Mouse (Mus musculus): Measurements from ENCODE around the gene Maco1. TPM values are rescaled to one million over a fixed set of nuclear protein-coding genes. Genes with fewer than 3 reads are reported as not detected.
A peak's percentile ranks its signal among the peaks of the same experiment; 100 is the strongest.

Maco1 gene
- 31.4 and 33.0 TPM in 2 replicates for total RNA-seq (2015)
- 34.2 and 38.5 TPM in 2 replicates for total RNA-seq (2017)

GRCm38 (mm10) chr4:134853259-134853636, at the start of gene Maco1:
Maco1 (minus strand) TSS chr4:134853345.
- ATAC-seq (replicated peaks; ENCODE audit: poor library complexity) = peak; percentile 84

DNA sequence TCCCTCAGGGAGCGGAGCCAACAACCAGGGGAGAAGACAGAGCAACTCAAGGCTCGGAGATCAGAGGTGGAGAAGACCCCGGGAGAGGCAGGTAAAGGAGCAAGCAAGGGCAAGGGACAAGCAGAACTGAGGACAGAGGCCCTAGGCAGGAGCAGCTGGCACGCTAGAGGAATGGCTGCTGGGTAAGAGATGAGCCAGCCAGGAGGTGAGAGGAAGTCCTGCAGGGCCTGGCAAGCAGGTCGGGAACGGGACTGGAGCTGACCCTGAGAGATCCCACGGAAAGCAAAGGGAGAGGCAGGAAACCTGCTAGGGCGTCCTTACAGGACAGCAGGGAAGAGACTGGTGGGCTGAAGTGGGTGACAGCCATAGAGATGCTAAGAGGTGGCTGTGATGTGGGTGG, 48.0 kb upstream of the Maco1 start:
- no peak for ATAC-seq (replicated peaks; ENCODE audit: poor library complexity)

DNA sequence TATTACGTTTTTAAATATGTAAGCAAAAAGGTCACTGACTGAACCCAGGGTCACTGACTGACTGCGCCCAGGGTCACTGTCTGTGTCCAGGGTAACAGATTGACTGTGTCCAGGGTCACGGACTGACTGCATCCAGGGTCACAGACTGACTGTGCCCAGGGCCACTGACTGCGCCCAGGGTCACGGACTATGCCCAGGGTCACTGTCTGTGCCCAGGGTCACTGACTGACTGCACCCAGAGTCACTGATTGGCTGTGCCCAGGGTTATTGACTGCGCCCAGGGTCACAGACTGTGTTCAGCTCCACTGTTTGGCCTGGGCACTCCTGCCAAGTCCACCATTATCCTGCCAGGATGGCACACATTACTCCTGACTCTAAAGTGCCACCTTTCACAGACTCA, 44.1 kb upstream of the Maco1 start:
- no peak for ATAC-seq (replicated peaks; ENCODE audit: poor library complexity)

DNA sequence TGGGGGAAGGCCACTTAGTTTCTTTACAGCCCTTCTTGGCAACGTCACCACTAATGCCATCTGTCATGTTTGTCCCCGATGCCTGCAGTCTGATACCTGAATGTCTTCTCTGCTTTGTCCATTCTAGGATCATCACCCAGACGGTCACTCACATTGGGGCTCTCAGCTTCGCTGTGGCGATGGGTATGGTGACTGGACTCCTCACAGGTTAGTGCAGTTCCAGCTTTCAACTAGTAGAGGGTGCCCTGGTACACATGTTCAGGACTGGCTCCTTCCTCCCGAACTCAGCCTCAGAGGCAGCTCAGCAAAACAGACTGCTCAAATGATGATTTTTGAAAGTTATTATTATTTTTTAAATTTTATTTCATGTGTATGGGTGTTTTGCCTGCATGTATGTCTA, 39.0 kb upstream of the Maco1 start:
- ATAC-seq (replicated peaks; ENCODE audit: poor library complexity) = 0 out of 2 replicates have a peak, but pooled peaks have one; percentile 34

DNA sequence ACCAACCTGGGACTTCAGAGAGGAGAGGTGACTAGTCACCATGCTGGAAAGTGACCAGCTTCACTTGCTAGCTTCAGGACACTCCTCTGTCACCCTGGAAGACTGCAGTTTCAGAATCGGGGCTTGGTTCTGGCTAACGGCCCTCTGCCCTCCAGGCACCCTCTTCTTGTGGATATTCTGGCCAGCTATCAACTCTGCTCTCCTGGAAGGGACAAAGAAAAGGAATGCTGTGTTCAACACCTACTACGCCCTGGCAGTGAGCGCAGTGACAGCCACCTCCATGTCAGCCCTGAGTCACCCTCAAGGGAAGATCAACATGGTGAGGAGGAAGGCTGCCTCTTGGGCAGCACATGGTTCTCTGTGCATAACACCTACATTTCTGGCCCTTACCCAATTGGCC, 31.2 kb upstream of the Maco1 start:
- no peak for ATAC-seq (replicated peaks; ENCODE audit: poor library complexity)

DNA sequence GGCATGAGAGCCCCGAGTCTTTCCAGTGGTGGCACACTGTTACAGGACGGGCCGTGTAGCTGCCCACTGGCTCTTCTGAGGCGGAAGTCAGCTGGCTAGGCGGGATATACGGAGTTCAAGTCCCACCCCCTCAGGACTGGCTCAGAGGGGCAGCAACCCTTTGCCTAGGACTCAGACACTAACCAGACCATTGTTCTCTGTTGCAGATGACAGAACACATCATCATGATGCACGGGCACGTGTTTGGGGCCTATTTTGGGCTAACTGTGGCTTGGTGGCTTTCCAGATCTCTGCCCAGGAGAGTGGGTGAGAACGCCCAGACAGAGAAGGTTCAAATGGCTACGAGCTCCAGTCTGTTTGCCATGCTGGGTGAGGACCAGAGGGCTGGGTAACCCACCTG, 30.7 kb upstream of the Maco1 start:
- no peak for ATAC-seq (replicated peaks; ENCODE audit: poor library complexity)

DNA sequence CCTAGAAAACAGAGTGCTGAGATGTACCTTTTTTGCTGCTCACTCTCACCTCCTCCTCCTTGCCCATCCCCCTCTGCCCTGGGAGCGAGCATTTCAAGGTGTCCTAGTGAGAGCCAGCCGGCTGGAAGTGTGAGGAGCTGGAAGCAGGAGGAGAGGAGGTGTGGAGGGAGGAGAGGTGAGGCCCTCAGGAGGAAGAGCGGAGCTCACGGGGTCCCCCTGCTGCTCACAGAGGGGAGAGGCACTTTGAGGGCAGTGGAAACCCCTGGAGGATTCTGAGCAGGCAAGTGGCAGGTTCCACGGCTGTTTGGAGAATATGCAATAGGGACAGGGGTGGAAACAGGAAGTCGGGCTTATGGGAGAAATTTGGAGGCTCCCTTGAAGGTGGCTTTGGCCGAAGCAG, 30.1 kb upstream of the Maco1 start:
- ATAC-seq (replicated peaks; ENCODE audit: poor library complexity) = peak; percentile 88

DNA sequence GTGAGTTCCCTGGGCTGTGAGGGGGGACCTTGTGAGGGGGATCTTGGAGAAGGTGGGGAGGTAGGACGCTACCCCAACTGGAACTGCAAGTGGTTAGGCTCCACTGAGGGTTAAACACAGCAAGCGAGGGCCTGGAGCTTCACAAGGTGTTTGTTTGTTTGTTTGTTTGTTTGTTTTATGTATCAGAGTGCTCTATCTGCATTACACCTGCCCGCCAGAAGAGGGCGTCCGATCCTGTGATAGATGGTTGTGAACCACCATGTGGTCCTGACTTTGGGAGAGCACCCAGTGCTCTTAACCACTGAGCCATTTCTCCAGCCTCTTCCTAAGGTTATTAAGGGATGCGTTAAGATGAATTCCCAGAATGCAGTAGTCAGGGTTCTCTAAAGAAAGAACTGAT, 26.9 kb upstream of the Maco1 start:
- ATAC-seq (replicated peaks; ENCODE audit: poor library complexity) = peak; percentile 45; the same call in 1 of the 2 replicates

- ATAC-seq (replicated peaks; ENCODE audit: poor library complexity) = peak; percentile 78
These were observed 26.4 kb upstream of the Maco1 start for GRCm38 (mm10) chr4:134879410-134879981.

GRCm38 (mm10) chr4:134876171-134876570, 23.0 kb upstream of the Maco1 start:
- no peak for ATAC-seq (replicated peaks; ENCODE audit: poor library complexity)

DNA sequence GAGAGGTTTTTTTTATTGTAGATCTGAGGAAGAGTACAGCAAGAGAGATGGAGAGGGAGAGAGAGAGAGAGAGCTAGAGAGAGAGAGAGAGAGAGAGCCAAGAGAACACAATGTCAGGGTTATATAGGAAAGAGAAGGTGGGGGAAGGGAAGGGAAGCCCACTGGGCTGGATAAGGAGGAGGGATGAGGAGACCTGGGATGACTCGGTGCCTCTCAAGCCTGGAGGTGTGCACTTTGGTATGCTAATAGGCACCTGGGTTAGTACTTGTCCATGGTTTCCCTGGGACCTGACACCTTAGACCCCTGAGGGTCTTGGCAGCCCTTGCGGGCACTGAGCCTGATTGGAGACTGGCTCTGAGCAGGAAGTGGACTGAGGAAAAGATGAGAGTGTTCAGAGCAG, 18.8 kb upstream of the Maco1 start:
- no peak for ATAC-seq (replicated peaks; ENCODE audit: poor library complexity)

GRCm38 (mm10) chr4:134871477-134871876, 18.3 kb upstream of the Maco1 start:
- no peak for ATAC-seq (replicated peaks; ENCODE audit: poor library complexity)

GRCm38 (mm10) chr4:134869815-134870375, 16.8 kb upstream of the Maco1 start:
- ATAC-seq (replicated peaks; ENCODE audit: poor library complexity) = 0 out of 2 replicates have a peak, but pooled peaks have one; percentile 20

DNA sequence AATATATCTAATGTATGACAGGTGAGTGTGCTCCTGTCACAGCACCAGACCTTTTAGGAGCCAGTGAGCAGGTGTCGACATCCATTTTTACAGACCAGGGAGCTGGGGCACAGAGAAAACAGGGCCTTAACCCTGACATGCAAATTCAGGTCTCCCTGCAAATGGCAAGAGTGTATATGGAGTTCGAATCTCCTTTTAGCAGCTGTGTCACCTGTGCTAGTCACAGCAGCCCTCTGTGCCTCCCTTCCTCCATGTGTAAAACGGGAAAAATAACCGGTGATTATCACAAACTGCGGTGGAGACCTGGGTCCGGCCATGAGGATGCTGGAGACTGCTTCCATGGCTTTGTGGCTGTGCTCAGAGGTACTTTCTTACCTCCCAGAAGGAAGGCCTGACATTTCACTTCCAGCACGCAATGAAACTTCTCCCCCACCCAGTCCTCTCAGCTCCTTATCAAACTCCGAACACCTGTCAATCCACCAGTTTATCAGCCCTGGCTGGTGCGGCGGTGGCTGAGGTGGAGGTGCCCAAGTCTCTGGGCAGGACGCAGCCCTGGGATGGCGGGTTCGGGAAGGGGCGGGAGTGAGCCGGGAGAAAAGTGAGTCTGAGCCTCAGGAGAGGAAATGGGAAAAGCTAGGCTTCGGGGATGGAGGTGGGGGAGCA, 16.1 kb upstream of the Maco1 start:
- peak; percentile 82 for ATAC-seq (replicated peaks; ENCODE audit: poor library complexity)

GRCm38 (mm10) chr4:134868490-134868889, 15.3 kb upstream of the Maco1 start:
- ATAC-seq (replicated peaks; ENCODE audit: poor library complexity) = no peak

DNA sequence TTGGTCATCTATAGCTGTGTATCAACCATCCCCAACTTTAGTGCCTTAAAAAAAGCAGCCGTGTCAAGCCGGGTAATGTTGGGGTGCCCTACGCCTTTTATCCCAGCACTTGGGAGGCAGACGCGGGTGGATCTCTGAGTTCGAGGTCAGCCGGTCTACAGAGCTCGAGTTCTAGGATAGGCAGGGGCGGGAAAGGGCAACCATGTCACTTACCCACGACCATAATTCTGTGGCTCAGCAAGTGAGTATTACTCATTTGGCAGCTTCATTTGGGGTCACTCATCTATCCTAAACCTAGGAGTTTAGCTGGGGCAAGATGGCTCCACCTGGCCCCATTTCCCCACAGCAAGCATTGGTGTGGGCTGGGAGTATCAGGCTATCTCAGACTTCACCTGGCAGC, 14.9 kb upstream of the Maco1 start:
- ATAC-seq (replicated peaks; ENCODE audit: poor library complexity) = no peak

- ATAC-seq (replicated peaks; ENCODE audit: poor library complexity) = no peak
These were observed 14.5 kb upstream of the Maco1 start for GRCm38 (mm10) chr4:134867661-134868060.

DNA sequence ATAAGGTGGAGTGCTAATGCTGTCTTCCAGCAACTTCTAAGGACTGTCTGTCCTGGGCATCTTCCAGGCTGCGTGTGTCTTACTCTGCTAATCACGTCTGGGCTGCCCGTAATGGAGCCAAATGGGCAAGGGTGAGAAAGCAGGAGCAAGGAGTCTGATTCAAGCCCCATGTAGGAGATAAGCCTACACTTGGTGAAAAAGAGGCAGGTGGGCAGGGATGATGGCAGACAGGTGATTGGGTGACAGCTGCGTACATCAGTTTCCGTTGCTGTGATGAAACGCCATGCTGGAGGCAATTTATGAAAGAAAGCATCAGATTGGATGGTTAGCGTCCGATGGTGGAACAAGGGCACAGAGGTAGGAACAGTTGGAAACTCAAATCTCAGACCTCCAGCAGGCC, 14.1 kb upstream of the Maco1 start:
- ATAC-seq (replicated peaks; ENCODE audit: poor library complexity) = no peak

GRCm38 (mm10) chr4:134865789-134866188, 12.6 kb upstream of the Maco1 start:
- no peak for ATAC-seq (replicated peaks; ENCODE audit: poor library complexity)

- peak; percentile 61 for ATAC-seq (replicated peaks; ENCODE audit: poor library complexity)
These were observed 12.2 kb upstream of the Maco1 start for GRCm38 (mm10) chr4:134865340-134865739.

- peak; percentile 75 for ATAC-seq (replicated peaks; ENCODE audit: poor library complexity)
These were observed 11.0 kb upstream of the Maco1 start, which contains the start of gene Rhd for GRCm38 (mm10) chr4:134863937-134864729. Rhd (plus strand) TSS chr4:134864536.

- ATAC-seq (replicated peaks; ENCODE audit: poor library complexity) = no peak
These were observed 9.9 kb upstream of the Maco1 start for GRCm38 (mm10) chr4:134862996-134863395.
